Mouse (Mus musculus) monocyte, adult 5-6 weeks (primary cell): Measurements from ENCODE around the gene Siah1a. TPM values are rescaled to one million over a fixed set of nuclear protein-coding genes. Genes with fewer than 3 reads are reported as not detected.

Experiments used
- ATAC-seq: fragments of 153-309, 156-312 bp; replicated peaks from 2 replicates; pipeline ENCODE4 v1.8.0; 2017; ENCODE audit warnings: mild to moderate bottlenecking; ENCODE audit not compliant: low TSS enrichment, insufficient number of reproducible peaks, severe bottlenecking, poor library complexity, low FRiP score
- total RNA-seq: library from RNA; stranded (forward); fragments of 200-1000, 200-491, 200-594 nt; gene quantifications from 3 replicates; pipeline ENCODE4 v1.2.3, GENCODE M21; 2017

Siah1a gene
- total RNA-seq, 1 experiment from 2014 or later = 29.7 TPM

DNA sequence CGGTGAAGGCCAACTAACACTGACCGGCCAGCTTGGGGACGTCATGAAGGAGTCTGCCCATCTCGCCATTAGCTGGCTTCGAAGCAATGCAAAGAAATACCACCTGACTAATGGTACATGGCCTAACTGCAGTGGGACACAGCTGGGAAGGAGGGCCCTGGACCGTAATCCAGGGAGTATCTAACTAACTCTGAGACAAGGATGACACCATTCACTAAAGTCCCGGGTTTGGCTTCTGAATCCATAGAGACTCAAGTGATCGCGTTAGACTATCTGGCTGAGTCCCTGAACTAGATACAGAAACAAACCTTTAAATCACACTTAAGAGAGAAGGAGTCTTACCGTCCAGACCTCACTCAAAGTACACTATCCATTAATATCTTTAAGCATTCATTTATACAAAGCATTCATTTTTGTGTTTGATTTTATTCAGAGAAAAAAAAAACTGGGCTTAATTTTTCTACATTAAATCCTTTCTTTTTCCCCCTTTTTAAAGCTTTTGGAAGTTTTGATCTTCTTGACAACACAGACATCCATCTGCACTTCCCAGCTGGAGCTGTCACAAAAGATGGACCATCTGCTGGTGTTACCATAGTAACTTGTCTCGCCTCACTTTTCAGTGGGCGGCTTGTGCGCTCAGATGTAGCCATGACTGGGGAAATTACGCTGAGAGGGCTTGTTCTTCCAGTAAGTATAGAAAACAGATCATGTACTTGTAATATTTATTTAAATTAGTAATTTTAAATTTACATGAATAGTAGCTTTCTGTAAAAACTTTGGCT lies 32.1 kb downstream of the Siah1a start:
- ATAC-seq = no peak

DNA sequence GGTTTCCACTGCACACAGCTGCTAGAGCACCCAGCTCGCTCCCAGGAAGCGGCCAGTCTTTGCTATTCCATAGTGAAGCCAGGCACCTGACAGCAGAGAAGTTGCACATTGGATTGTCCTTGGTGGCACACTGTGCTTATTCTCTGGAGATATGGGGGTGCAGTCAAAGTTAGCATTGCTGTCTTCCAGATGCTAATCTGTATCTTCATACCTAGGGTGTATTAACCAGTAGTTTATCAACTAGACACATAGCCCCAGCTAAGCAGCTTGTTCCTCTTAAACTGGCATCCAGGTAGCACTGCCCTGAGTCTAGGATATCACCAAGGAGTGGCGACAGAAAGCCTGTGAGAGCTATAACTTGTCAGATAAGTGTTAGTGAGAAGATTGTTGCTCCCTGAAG lies 33.1 kb downstream of the Siah1a start:
- no peak for ATAC-seq

DNA sequence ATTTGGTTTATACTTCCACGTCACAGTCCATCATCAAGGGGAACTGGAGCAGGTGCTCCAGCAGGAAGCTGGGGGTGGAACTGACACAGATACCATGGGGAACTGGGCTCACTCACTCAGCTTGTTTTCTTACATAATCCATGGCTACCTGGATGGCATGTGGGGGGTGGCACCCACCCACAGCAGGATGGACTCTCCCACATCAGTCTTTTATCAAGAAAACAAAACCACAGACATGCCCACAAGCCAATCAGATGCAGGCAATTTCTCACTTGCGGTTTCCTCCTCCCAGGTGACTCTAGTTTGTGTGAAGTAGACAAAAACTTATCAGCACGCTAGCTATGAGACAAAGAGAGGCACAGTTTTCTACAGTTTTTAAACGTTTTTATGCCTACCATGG lies 37.9 kb downstream of the Siah1a start:
- no peak; the same call in 1 of the 2 replicates for ATAC-seq

DNA sequence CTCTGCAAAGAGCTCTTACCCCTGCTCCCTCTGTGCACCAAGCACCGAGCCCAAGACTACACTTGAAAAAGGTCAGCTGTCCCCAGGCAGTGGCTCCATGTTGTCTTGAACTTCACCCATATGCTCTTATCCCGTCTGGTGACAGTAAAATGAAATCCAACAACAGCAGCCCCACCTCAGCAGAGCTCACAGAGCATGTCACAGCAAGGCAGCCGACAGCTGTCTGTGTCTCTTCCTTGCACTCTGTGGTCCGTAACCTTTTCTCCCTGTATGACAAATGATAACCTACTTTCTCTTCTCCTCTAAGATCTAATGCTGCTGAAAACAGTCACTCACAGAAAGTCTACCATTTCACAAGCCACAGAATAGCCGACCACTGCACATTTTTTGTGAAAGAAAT lies 39.0 kb downstream of the Siah1a start:
- no peak for ATAC-seq

DNA sequence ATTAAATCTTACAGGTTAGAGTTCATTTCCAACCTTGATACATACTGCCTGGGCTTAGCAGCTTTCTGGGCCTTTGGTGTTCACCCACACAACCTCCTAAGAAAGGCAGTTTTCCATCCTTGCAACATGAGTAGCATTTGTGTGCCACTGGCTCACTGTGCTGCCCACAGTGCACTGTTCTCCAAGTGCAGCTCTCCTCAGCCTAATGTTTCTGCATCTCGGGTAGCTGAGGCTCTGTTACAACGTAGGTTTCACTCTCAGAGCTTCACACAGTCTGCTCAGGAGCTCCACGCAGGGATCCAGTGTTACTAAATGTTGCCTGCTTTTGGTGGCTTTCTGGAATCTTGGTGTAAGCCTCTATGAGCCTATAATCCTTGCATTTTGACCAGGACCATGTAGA lies 40.4 kb downstream of the Siah1a start:
- no peak for ATAC-seq

DNA sequence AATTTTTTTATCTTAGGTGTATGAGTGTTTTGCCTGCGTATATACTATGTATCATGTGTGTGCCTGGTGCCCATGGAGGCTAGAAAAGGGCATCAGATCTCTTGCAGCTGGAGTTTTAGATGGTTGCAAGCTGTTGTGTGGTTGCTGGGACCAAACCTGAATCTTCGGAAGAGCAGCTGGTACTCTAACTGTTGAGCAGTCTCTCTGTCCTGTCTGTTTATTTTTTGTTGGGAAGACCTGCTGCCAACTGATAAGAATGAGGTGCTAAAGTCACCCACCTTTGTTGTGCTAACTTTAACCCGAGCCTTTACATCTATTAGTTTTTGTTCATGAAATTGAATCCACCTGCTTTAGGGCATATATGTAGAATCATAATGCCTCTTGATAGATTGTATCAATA lies 43.3 kb downstream of the Siah1a start:
- no peak for ATAC-seq

DNA sequence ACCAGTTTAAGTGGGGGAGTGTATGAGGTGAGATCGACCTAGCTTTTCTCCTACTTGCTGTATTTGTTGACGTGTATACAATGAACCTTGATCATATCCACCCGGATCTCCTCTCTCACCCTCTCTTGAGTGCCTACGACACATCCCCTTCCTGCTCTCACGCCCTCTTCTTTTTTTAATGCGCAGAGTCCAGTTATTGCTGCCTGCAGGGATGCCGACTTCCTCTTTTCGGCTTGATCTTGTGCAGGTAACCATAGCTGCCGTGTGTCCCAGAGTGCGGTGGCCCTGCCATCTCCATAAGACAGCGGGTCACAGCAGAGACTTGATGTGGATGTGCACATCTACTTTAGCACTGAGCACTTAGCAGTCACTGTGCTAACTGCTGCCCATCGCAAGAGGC lies 46.3 kb downstream of the Siah1a start:
- ATAC-seq = no peak

DNA sequence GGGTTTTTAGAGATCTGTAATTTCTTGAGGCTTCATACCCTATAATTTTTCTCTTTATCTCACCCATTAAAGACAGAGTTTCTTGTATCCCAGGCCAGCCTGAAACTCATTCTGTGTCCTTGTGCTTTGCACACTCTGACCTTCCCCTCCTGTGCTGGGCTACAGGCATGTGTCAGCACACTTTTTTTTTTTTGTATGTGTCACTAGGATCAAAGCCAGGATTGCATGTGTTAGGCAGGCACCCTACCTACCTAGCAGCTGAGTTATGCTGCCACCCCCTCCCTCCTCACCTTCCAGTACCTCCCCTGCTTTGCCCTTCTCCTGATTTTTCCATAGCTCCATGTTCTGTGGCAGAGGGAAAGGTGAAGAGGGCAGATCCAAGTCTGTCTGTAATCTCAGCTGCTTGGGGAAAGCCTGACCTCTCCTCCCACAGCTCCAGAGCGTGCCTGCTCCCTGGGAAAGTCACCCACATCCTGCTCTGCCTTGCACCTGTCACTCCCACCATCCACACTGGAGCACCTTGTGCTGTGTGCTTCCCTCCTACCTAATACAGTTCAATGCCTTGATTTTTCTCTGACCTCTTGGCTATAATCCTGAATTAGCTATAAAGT lies 46.8 kb downstream of the Siah1a start:
- ATAC-seq = no peak

DNA sequence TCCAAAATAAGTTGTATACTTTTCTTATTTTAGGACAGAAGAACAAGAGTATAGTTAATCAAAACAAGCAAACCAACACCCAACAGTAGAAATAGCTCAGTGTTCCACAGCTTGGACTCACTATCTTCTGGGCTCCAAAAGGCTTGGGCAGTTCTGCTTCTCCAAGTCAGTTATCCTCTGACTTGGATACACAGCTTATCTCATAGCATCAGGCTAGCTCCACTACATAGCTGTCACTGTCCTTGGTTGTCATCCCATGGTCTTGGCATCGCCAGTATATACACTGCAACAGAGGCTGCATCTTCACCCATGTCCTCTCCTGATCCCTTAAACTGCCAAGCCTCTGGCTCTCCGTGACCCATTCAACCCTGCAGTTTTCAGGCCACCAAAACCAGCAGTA lies 50.0 kb downstream of the Siah1a start:
- ATAC-seq = no peak

DNA sequence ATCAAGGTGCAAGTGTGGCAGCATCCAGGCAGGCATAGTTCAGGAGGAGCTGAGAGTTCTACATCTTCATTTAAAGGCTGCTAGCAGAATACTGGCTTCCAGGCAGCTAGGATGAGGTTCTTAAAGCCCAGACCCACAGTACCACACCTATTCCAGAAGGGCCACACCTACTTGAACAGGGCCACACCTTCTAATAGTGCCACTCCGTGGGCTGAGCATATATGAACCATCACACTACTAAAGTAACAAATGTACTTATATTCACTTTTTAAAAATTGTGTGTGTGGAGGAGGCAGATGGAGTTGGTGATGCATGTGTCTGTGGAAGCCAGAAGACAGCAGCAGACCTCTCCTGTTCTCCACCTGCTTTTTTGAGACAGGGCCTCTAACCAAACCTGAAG lies 51.7 kb downstream of the Siah1a start:
- no peak for ATAC-seq

DNA sequence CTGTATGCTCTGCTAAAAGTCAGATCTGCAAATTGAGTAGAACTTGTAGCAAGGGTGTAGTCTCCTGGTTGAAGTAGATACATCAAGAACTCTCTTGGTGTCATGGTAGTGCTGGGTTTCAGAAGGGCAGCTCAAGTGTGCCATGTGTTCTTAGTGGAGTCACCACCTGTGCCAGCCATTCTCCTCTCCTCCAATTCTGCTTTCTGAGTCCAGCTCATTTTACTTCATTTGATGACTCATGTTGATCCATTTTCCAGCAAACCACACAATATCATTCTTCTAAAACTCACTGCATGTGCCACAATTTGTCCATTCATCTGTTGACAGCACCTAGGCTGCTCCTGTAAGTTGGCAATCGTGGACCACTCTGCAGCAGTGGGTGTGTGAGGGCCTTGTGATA lies 53.6 kb downstream of the Siah1a start:
- ATAC-seq = no peak

DNA sequence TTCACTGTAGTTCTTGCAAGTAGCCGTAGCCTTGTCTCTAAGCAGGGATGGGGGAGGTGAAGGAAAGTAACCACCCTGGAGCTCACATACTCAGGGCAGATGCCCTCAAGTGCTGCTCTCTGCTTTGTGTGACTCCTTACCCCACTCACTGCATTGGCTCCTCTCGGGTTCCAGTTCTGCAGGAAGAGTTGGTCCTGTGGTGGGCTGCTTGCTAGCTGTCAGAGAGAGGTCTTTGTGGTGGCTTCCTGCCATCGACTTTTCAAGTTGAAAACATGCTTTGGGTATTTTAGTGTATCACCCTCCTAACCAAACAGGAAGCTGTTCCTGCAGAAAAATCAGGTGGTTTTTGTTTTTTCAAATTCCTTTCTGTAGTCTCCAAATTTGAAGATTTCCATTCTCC lies 59.1 kb downstream of the Siah1a start:
- ATAC-seq = no peak

Other genes starting within 250 kb of the Siah1a start
- not detected in 3 replicates for gene Abcc12, start 165.2 kb downstream of the Siah1a start, total RNA-seq
- 61.5 to 94.5 TPM (median 63.1 TPM) in 3 replicates for gene Lonp2, start 121.9 kb downstream of the Siah1a start, total RNA-seq
- gene Gm10638, start 235 bp downstream of the Siah1a start, total RNA-seq = not detected in 3 replicates
- gene N4bp1, start 139.3 kb upstream of the Siah1a start, total RNA-seq = 50.6 to 62.5 TPM (median 51.5 TPM) in 3 replicates